Mouse (Mus musculus): ENCODE data around the gene Gabpb2. TPM values are rescaled to one million over a fixed set of nuclear protein-coding genes. Genes with fewer than 3 reads are reported as not detected.
A peak's percentile ranks its signal among the peaks of the same experiment; 100 is the strongest.

Gene Gabpb2
- polyA plus RNA-seq, 1 experiment, result 49.0 TPM

DNA sequence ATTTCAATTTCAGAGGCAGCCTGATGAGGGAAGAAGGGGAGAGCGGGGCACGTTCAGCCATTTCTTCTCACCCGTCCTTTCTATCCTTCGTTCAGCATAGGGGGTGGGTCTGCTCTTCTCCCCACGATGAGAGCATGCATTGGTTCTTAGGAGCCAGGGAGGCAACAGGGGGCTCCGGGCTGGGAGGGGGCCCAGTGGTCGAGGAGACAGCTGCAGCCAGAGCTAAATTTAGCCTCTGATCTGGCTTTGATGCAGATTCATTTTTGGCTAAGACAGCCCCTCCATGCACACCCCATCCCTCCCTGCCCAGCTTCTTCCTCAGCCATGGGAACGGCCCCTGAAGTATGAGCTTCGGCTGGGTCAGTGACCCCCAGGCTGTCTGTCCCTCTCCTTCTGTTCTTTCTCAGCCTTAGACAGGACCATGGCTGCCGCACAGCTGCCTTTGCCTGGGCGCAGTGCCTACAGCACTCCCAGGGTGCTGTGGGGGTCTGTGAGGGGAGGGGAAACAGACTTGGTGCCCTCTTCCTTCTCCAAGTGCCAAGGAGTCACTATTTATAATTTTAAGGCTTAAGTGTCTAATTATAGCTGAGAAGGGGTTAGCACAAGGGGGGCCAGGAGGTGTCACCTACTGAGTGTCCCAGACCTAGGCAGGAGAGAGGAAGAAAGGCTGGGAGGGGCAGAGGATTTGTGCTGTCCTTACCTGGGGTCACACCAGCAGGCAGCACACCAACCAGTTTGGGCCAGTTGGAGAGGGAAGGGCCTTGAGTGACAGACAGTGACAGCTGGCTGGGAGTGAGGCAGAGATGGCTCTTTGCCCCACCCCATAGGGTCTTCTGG, 54.1 kb downstream of the Gabpb2 start:
- Histone ChIP-seq H3K27ac (ENCODE audit: insufficient read depth, low read length) (no peak overlapping the region), H3K4me3 (ENCODE audit: low read depth, low read length) (no peak overlapping the region), H3K9ac (ENCODE audit: low read depth, poor library complexity, severe bottlenecking) (no peak overlapping the region), H3K27me3 (ENCODE audit: control insufficient read depth, insufficient read depth, low read length, poor library complexity, severe bottlenecking) (no peaks in the 10 kb centered on the region), H3K36me3 (ENCODE audit: control insufficient read depth, insufficient read depth, low read length, poor library complexity, severe bottlenecking) (no peaks in the 10 kb centered on the region), H3K9me3 (replicated peaks; ENCODE audit: control insufficient read depth, insufficient read depth, low read length, poor library complexity, severe bottlenecking) (no peaks in the 10 kb centered on the region), H3K4me1 (ENCODE audit: control insufficient read depth, insufficient read depth, low read length) (peaks cover 18% of the 10 kb centered on the region)
- TF ChIP-seq CTCF (IDR thresholded peaks at IDR 0.05; ENCODE audit: low read depth, low read length), result no peak
- peak; percentile 77; the same call in 1 of the 2 replicates for TF ChIP-seq EP300 (IDR thresholded peaks at IDR 0.05; ENCODE audit: insufficient read depth, low read depth, low read length)
- TF ChIP-seq POLR2A (IDR thresholded peaks at IDR 0.05; ENCODE audit: insufficient read depth, low read length), result no peak

DNA sequence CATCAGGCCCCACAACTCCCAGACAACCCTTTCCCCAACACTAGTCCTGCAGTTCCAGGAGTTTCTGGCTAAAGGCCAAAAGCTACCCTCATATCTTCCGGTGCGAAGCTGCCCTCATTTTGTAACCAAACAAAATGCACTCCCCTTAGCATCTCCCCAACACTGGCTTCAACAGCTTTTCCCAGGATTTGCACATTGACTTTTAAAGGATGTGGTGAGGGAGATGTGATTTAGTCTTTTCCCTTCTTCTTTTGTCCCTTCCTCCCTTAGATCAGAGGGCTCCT, 55.4 kb downstream of the Gabpb2 start:
- Histone ChIP-seq H3K9ac (ENCODE audit: low read depth, poor library complexity, severe bottlenecking) (no peak overlapping the region), H3K27ac (ENCODE audit: insufficient read depth, low read length) (peak overlapping the region; percentile 71)

DNA sequence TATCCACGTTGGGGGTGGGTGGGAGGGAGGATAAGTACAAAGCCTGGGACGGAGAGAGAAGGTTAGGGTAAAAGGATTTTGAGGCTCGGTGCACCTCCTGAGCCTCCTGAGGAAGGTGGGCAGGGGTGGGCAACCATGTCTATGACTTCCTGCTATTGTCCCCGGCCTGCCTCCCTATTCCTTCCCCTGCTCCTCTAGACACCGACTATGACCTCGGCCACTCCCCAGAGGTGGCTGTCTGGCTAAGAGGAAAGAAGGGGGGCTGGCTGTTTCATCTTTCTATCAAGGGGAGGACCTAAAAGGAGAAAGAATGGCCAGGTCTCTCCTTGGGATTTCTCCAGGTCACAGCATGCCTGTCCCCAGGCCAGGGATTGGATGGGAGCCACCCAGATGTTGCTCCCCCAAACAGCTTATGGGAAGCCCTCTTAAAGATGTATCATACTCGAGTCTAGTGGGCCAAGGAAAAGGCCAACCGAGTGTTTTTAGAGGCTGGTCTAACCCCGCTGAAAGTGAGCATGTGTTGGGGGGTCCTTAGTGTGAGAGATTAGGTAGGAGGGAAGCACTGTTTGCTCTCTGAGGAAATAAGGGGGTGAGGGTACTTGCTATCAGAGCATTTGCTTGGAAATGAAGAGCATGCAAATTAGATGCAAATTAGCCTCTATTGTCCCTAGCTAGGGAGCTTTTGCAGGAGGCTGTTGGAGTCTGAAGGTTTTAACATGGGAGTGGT, 55.9 kb downstream of the Gabpb2 start:
- H3K27me3 ChIP-seq (ENCODE audit: control insufficient read depth, insufficient read depth, low read length, poor library complexity, severe bottlenecking), result no peaks in the 10 kb centered on the region
- H3K9me3 ChIP-seq (replicated peaks; ENCODE audit: control insufficient read depth, insufficient read depth, low read length, poor library complexity, severe bottlenecking), result no peaks in the 10 kb centered on the region
- H3K36me3 ChIP-seq (ENCODE audit: control insufficient read depth, insufficient read depth, low read length, poor library complexity, severe bottlenecking), result no peaks in the 10 kb centered on the region
- H3K4me3 ChIP-seq (ENCODE audit: low read depth, low read length), result peak overlapping the region; percentile 80
- peak overlapping the region; percentile 65; the same call in 1 of the 2 replicates for H3K27ac ChIP-seq (ENCODE audit: insufficient read depth, low read length)
- H3K9ac ChIP-seq (ENCODE audit: low read depth, poor library complexity, severe bottlenecking), result peak overlapping the region; percentile 54
- TF ChIP-seq POLR2A (IDR thresholded peaks at IDR 0.05; ENCODE audit: insufficient read depth, low read length) (no peak), EP300 (IDR thresholded peaks at IDR 0.05; ENCODE audit: insufficient read depth, low read depth, low read length) (no peak), CTCF (IDR thresholded peaks at IDR 0.05; ENCODE audit: low read depth, low read length) (no peak)
- H3K4me1 ChIP-seq (ENCODE audit: control insufficient read depth, insufficient read depth, low read length), result peaks cover 18% of the 10 kb centered on the region

More for the DNA sequence above, 55.4 kb downstream of the Gabpb2 start:
- TF ChIP-seq EP300 (IDR thresholded peaks at IDR 0.05; ENCODE audit: insufficient read depth, low read depth, low read length) (no peak), POLR2A (IDR thresholded peaks at IDR 0.05; ENCODE audit: insufficient read depth, low read length) (no peak), CTCF (IDR thresholded peaks at IDR 0.05; ENCODE audit: low read depth, low read length) (no peak)
- no peaks in the 10 kb centered on the region for H3K9me3 ChIP-seq (replicated peaks; ENCODE audit: control insufficient read depth, insufficient read depth, low read length, poor library complexity, severe bottlenecking)
- no peak overlapping the region for H3K4me3 ChIP-seq (ENCODE audit: low read depth, low read length)
- H3K36me3 ChIP-seq (ENCODE audit: control insufficient read depth, insufficient read depth, low read length, poor library complexity, severe bottlenecking), result no peaks in the 10 kb centered on the region
- H3K27me3 ChIP-seq (ENCODE audit: control insufficient read depth, insufficient read depth, low read length, poor library complexity, severe bottlenecking), result no peaks in the 10 kb centered on the region
- H3K4me1 ChIP-seq (ENCODE audit: control insufficient read depth, insufficient read depth, low read length), result peaks cover 18% of the 10 kb centered on the region

DNA sequence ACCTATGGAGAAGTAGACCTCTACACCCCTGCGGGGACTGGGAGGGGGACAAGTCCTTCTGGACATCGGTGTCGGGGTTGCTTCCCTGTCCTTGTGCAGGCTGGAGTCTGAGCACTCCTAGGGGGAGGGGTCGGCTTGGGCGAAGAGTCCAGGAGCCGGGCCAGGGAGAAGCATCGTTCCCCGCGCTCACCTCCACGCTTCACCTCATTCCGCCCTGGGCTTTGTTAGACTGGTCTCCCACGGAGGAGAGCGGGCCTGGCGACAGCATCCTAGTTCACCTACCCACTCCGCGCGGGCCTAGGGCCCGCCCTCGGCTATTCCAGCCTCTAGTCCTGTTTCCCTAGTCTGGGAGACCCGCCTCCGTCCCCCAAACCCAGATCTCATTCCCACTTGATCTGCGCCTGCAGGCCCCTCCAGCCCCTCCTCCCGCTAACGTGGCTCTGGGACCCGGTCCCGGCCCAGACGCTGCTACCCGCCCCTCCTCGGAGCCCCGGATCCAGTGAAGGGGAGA, 56.6 kb downstream of the Gabpb2 start:
- peaks cover 18% of the 10 kb centered on the region for H3K4me1 ChIP-seq (ENCODE audit: control insufficient read depth, insufficient read depth, low read length)
- H3K9ac ChIP-seq (ENCODE audit: low read depth, poor library complexity, severe bottlenecking), result peak overlapping the region; percentile 54
- H3K36me3 ChIP-seq (ENCODE audit: control insufficient read depth, insufficient read depth, low read length, poor library complexity, severe bottlenecking), result no peaks in the 10 kb centered on the region
- H3K27me3 ChIP-seq (ENCODE audit: control insufficient read depth, insufficient read depth, low read length, poor library complexity, severe bottlenecking), result no peaks in the 10 kb centered on the region
- TF ChIP-seq CTCF (IDR thresholded peaks at IDR 0.05; ENCODE audit: low read depth, low read length) (no peak), EP300 (IDR thresholded peaks at IDR 0.05; ENCODE audit: insufficient read depth, low read depth, low read length) (no peak), POLR2A (IDR thresholded peaks at IDR 0.05; ENCODE audit: insufficient read depth, low read length) (no peak)
- peak overlapping the region; percentile 80 for H3K4me3 ChIP-seq (ENCODE audit: low read depth, low read length)
- no peak overlapping the region for H3K27ac ChIP-seq (ENCODE audit: insufficient read depth, low read length)
- H3K9me3 ChIP-seq (replicated peaks; ENCODE audit: control insufficient read depth, insufficient read depth, low read length, poor library complexity, severe bottlenecking), result no peaks in the 10 kb centered on the region

DNA sequence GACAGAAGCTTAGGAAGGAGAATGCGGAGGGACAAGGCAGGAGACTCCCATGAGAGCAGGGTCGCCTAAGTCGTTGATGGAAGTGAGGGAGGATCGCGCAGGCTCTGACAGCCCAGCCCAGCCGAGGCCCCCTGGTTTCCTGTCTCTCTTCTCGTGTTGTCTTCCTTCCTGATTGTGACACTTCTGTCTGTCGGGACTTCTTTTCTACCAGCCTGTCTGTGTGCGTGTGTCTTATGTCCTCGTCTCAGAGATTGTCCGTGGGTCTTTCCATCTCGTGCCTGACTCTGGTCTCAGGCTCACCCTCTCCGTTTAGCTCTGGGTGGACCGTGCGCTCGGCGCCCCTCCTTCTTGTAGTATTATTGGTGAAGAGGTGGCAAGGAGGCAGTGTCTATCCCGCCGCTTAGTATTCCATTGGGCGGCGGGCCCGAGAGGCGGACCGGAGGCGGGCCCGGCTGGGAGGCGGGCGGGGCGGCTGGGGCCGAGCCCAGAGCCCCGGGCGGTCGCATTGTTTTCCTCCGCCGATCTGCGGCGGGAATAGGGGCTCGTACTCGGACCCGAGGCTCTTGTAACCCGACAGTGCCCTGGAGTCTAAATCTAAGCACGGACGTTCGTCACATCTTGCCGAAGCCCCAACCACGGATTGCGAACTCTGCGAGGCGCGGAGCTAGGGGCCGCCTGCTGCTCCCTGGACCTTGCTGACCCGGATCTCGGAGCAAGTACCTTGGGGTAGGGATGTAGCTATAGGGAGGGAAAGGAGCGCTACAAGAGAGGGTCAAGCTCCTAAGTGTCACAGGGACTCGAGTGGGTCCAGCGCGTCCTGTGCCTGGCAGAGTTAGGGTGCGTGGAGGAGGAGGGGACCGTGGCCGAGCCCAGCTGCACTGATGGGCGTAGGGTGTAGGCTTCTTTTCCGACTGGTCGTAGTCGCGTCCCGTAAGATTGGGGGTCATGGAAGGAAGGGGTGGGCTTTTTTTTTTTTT, 57.4 kb downstream of the Gabpb2 start, which contains the start of gene Sema6c:
TSS of gene Sema6c (plus strand) at position 471 of the 977 bp plus-strand sequence.
- no peak for TF ChIP-seq CTCF (IDR thresholded peaks at IDR 0.05; ENCODE audit: low read depth, low read length)
- TF ChIP-seq POLR2A (IDR thresholded peaks at IDR 0.05; ENCODE audit: insufficient read depth, low read length), result no peak
- TF ChIP-seq EP300 (IDR thresholded peaks at IDR 0.05; ENCODE audit: insufficient read depth, low read depth, low read length), result 0 out of 2 replicates have a peak, but pooled peaks have one; percentile 22

More for the DNA sequence above, 57.4 kb downstream of the Gabpb2 start, which contains the start of gene Sema6c:
- no peaks in the 10 kb centered on the region for H3K36me3 ChIP-seq (ENCODE audit: control insufficient read depth, insufficient read depth, low read length, poor library complexity, severe bottlenecking)
- H3K9ac ChIP-seq (ENCODE audit: low read depth, poor library complexity, severe bottlenecking), result peak within 1 kb of the TSS; percentile 54
- H3K4me3 ChIP-seq (ENCODE audit: low read depth, low read length), result peak within 1 kb of the TSS; percentile 80
- peaks cover 18% of the 10 kb centered on the region for H3K4me1 ChIP-seq (ENCODE audit: control insufficient read depth, insufficient read depth, low read length)
- no peak within 1 kb of the TSS for H3K27ac ChIP-seq (ENCODE audit: insufficient read depth, low read length)
- no peaks in the 10 kb centered on the region for H3K27me3 ChIP-seq (ENCODE audit: control insufficient read depth, insufficient read depth, low read length, poor library complexity, severe bottlenecking)
- H3K9me3 ChIP-seq (replicated peaks; ENCODE audit: control insufficient read depth, insufficient read depth, low read length, poor library complexity, severe bottlenecking), result no peaks in the 10 kb centered on the region

All from ES-Bruce4 (cell line).